Mouse (Mus musculus): ENCODE results near the gene Map3k9. TPM values are rescaled to one million over a fixed set of nuclear protein-coding genes. Genes with fewer than 3 reads are reported as not detected.

Map3k9 gene
- total RNA-seq, 2 experiments from 2014 or later: 1.2 to 3.4 TPM

DNA sequence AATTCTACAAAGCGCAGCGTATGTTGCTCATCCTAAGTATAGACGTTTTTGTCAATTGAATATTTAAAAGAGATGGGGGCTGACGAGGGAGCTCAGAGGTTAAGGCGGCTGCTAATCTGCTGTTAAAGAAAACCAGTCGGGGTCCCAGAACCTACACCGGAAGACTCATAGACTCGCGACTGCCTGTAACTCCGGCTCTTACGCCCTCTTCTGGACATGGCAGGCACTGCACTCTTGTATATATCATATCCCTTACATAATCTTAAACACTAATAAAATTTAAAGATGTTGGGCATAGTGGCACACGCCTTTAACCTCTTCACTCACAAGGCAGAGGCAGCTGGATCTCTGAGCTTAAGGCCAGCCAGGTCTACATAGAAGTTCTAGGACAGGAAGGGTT, 6.3 kb upstream of the Map3k9 start:
- no peak for DNase-seq

DNA sequence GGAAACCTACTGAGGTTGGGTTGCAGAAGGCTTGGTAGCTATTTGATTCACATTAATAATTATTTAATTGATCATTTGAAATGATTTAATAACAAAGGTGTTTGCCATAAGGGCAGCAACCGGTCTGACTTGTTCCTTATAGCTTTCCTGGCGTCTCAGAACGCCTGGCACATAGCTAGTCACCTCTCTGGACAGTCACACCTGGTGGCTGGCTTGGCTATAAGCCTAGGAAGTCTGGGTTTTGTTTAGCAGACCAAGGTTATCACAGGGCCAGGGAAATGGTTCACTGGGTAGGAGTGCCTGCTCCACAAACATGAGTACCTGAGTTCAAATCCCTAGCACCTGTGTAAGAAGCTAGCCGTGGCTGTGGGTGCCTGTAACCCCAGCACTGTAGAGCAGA, 2.3 kb upstream of the Map3k9 start:
- no peak for DNase-seq

DNA sequence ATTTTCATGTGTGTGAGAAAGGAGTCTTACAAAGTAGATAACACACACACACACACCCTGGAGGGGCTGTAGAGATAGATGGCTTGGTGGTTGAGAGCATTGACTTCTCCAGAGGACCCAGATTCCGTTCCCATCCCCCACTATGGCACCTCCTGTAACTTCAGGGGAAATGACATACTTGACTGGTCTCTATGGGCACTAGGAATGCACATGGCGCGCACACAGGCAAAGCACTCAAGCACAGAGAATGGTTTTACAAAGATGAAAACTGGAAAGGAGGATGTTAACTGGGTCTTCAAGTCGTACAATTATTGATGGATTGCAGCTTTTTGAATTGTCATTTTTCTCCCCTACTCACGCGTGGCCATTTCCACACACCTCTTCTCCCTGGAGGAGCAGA, 1.6 kb upstream of the Map3k9 start:
- no peak for DNase-seq

DNA sequence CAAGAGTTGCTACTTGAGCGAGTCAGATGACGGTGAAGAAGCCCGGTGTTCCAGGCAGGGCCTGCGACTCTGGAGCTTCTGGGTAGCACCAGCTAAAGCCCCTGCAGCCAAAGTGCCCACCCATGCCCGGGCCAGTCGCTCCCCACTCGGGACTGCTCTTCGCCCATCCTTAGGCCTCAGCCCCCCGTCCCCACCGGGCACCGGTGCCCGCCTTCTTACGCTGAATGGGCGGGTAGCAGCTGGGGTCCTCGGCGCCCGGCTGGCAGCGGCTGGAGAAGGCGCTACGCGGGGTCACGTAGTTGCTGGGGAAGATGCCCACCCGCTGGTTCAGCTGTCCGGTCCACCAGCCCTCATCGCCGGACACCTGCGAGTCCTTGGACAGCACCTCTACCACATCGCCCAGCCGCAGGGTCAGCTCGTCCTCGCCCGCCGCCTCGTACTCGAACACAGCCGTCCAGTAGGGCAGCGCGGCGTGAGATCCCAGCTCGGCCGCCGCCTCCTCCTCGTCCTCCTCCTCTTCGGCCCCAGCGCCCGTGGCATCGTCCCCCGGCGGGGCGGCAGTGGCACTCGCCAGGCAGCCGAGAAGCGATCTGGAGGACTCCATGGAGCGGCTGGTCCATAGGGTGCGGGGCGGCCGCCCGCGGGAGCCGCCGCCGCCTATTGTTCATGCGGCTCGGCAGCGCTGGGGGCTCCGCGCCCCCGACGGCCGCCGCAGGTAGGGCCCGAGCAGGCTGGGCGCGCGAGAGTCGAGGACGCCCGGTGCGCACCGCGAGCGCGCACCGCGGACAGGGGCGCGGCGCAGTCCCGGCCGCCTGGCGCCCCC, 493 bp downstream of the Map3k9 start:
- DNase-seq: peak; percentile 27 to 57

DNA sequence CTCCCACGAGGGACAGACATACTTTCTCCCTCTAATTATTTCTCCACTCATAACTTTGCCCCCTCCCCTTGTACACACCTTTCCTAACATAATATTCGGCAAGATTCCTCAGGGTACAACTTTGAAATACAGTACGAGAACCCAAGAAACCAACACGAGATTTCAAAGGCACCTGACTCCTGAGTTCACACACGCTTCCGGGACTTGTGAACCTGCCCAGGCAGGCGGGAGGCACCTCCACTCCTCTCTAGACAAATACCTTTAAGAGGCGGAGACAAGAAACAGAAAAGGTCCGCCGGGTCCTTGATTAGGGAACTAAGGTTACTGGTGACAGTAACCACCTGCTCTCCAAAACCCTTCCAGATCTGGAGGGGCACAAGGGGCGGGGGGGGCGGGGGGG, 1.1 kb downstream of the Map3k9 start:
- no peak for DNase-seq

DNA sequence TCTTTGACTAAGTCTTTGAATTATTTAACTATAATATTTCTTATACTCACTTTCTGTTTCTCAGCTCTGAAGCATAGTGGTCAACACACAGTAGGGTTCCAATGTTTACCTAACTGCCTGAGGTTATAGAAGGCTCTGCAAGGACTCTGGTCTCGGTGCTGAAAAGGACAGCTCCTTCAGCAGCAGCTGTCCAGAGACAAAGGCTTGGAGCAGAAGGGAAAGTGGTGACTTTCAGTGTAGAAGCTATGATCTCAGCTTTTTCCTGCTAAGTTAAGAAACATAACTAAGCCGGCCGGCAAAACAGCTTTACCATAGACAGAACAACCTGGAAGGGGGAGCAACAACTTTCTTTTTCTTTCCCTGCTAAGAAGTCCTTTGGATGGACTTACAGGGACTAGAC, 4.8 kb downstream of the Map3k9 start:
- DNase-seq: peak; percentile 37 to 63

DNA sequence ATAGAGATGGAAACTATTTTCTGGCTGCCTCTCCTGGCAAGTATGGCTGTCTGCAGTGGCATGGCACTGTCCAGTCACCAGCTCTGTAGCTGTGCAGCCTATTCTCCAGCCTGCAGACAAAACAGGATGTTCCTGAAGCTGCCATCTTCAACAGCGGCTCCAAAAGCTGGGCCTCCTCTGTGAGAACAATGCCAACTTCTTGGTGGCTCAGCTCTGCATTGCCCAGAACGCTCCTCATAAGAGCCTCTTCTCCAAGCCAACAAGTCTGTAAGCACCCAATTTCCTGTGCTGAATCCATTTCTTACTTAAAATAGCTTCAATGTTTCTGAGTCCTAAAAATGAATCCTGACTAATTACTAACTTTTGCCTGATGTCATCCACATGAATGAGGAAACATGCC, 5.3 kb downstream of the Map3k9 start:
- DNase-seq: no peak

DNA sequence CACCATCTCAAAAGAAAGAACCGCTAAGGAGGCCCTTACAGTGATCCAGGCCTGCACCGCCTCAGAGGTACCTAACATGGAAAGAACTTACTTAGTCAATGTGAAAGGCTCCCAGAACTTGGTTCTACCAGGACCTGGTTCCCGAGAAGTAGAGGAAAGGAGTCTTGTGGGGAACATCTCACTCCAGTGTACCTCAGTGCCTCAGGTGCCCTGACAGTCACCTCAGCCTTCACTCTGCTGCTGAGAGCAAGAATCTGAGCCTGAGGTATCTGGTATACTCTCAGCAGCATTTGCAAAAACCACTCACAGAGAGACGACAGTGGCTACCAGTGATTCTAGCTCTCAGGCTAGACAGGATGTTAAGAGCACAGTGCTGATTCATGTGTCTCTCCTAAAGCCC, 6.8 kb downstream of the Map3k9 start:
- DNase-seq: no peak

DNA sequence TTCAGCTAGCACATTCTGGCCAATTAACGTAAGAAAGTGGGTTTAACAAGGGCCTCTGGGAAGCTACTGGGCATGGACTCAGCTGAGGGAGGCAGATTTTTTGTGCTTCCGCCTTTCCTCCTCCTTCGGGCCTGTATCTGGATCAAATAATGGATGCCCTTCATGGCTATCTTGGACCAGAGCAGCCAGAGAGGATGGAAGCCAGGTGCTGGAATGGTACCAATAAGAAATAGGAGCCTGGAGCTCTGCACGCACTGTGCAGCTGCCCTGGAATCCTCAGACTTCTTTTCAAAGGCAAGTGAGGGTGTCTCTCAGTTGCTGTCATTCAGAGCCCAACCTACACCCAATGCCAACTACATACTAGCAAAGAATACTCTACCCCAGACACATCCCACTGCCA, 11.5 kb downstream of the Map3k9 start:
- DNase-seq: no peak

DNA sequence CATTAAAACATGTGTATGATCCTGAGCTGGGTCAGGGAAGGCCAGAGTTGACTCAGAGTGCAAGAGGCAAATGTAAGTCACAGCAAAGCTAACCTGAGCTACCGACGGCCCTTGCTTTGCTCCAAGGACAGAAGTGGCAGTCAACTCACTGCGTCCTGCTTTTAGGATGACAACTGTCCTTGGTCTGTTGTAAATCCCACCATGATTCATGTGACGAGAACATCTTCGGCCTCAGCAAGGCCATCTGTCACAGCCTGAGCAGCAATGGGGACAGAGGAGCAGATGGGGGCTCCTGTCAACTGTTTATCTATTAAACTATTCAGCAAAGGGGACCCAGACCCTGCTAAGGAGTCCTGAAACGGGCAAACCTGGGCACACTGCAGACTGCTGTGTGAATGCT, 15.6 kb downstream of the Map3k9 start:
- DNase-seq: peak; percentile 47 to 58

DNA sequence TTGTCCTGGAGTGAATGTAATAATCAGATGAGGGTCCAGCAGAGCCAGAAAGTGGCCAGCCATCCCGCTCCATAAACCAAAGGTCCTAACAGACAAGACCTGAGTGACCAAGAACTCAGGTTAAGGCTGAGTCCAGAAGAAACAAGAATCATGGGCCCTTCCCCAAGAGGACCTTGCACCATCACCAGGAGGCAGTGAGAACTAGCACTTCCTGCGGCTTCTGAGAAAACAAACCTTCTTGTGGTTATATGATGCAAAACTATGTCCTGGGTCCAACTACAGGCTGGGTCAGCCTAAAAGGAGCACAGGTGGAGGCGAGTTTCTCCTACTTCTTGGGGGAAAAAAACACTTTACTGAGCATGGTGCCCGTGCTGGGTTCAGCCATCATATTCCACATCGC, 16.6 kb downstream of the Map3k9 start:
- no peak for DNase-seq

DNA sequence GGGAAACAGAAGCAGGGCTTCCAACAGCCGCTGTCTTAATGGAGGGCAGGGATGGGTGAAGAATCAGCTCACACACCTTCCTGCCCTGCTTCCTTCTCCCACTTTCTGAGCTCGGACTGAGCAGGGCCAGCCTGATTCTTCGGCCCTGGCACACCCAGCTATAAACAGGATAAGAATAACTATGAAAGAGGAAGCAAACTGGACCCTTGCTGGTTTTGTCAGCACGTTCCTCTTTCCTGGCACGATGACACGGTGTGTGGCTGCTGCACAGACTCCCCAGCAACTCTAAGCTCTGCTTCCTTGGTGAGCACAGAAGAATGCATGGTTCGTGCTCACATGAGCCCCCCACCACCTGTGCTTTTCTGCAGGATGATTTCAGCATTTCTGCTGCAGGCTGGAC, 26.3 kb downstream of the Map3k9 start:
- no peak for DNase-seq

DNA sequence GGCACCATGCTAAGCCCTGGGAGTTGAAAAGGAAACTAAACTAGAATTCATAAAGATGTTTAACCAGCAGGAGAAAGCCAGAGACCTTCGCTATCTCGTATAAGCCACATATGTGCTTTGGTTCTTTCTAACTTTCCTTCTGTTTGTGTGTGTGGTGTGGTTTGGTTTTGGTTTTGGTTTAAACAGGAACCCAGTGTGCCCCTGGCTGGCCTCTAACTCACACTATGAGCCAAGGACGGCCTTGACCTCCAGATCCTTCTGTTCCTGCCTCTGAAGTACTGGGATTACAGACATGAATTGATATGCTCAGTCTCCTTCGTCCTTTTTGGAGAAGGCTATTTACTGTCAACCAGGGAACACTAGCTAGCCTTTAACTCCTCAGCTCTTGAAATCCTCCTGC, 29.9 kb downstream of the Map3k9 start:
- DNase-seq: peak; percentile 66 to 71

DNA sequence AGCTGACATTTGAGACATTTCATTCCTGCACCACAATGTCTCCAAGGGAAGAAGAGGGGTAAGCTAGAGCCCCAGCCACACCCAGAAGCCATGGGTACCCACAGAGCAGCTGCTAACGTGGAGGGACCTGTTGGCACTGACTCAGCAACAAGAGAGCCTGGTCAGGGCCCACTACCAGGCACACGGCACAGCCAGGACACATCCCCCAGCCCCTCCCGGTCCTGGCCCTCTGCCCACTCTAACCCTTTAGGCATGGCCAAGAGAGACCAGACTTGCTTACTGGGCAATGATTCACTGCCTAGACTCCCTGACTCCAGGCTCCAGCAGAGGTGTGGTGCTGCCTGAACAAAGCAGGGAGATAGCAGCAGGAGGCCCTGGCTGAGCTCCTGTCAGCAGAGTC, 32.1 kb downstream of the Map3k9 start:
- DNase-seq: peak in 1 of 2 experiments; percentile 26

DNA sequence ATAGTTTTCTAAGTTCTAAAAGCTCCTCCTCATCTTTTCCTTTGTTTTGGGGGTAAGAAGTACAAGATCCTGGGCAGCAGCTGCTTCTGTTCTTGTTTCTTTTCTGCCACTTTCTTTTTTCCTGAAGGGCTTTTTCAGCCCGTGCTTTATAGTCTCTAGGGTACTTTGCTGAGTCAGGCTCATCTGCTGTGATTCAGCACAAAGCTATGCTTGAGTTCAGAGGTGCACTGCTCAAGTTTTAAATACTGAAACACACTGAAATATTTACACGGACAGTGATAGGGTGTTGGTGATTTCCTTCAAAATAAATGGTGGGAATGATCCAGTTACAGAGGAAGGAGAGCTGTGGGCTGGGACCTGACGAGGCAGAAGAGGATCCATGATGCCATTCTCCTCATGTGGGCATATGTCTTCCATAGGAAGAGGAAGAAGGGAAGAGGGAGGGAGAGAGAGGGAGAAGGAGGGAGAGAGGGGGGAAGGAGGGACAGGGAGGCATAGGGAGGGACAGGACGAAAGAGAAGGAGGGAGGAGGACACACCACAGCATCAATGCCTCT, 32.9 kb downstream of the Map3k9 start:
- peak in 1 of 2 experiments; percentile 38 for DNase-seq

DNA sequence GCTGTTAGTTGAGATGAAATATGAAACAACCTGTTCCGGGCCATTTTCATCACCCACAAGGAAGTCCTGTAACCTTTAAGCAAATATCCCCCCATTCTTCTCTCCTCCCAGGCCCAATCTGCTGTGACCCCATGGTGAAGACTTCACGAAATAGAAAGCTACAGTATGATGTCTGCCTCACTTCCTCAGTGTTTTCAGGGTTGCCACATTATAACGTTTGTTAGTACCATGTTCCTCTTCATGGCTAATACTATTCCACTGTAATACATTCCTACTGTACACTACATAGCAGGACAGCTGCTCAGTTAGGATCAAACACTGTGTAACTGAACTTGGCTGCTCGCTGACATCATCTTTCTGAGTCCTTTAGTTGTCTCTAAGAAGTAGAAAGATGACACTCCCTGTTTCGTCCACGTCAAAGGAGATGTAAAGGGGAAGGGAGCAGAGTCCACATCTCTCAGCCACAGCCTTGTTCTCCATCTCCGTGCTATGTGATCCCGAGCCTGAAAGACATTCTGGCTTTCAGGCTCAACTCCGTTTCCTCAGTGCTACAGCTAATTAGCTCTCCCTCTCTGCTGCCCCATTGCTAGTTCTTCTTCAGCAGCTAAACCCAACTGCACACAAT, 34.5 kb downstream of the Map3k9 start:
- no peak for DNase-seq

DNA sequence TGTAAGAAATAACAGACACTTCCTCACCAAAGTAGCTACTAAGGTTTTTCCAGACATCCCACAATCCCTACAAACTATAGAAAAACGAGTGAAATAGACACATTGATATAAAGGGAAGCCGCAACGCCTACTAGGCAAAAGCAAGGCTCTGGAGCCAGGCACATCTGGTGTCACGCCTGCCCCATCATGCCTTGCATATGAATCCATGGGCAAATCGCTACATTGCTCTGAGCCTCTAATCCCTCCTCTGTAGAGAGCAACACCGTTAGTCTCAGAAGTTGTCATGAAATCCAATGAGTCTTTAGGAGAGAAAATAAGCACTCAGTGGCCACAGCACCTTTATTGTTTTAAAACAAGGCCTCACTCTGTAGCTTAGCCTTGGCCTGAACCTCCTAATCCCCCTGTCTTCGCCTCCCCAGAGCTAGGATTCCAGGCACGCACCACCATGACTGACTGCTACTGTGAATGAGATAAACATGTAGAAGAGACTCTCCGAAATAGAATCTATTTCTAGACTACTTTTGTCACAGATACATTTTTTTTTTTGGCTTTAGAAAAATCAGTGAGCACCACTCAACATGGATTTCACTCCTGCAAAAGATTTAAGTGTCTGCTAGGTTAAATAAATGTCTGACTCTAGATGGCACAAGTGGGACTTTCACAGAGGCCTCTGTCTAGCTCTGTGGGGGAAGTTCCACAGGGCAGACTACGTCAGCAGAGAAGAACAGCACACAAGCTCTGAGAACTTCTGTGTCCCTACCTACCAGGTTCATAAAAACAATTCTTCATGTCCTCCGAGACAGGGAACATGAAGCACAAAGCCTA, 45.5 kb downstream of the Map3k9 start:
- no peak for DNase-seq

DNA sequence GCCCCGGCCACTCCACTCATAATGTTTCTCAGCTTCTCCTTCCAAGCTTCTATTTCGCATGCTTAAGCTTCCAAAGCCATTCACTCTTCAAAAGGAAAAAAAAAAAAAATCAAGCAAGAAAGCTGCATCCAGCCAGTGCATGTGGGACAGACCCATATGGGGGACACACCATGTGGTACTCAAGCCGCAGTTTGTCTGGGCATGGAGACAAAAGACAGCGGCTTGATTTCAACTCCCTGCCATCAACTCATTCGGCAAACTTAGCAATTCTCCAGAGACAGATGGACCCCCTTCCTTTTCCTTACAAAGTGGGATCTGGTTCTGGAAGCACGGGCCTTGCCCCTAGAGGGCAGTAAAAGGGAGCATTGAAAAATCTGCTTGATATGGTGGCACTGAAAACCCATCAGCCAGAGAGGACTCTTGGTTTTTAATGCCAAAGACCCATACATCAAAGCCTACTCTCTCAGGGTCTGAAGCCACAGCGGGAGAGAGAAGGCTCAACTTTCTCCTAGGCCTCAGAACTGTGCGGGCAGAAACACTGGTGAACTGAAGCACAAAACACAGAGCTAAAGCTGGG, 54.6 kb downstream of the Map3k9 start:
- no peak for DNase-seq

DNA sequence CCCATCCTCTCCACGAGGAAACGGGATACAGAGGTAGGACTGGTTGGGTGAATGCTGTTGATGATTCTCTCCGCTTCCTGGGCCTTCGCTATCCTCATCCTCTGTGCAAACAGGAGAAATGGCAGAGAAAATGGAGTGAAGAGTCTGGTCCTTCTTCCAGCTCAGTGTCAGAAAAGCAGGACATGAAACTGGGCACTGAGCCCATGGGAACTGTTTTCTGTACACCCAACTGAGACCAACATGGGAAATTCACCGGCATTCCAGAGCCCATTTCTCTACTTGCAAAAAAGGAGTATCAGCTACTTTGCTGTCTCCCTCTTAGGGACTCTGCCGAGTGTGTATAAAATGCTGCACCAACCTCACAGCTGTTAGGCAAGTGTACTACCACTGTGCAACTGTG, 56.2 kb downstream of the Map3k9 start:
- DNase-seq: no peak

DNA sequence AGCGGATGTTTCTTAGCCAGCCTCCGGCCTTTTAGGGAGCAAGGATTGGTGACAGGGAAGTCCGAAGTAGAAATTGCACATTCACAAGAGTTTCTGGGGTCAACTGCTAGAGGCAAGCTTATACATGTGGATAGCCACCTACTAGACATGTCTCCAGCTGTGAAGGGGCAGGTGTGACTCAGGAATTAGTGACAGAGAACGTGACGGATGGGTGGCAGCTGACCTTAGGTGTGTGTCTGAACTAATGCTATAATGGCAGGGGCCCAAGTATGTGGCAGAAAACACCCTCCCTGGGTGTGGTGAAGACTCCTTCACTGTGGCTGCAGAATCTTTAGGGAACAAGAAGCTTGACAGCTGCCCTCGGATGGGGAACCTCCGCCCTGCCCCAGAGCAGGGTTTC, 57.6 kb downstream of the Map3k9 start:
- DNase-seq: no peak

DNA sequence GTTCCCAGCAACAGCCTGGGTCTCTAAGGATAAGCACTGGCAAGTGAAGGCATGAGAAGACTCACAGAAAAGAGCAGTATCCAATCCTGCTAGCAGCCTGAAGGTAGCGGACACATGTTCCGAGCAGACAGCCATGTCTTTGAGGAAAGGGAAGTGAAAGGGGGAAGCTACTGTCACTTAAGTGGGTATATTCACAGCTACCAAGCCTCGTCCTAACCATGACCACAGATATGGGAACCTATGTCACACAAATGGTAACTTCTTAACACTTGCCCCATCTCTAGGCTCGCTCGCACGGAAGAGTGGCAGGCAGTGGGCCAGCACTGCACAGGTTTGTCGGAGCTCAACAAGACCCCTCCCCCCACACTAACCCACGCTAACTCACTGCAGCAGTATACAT, 61.3 kb downstream of the Map3k9 start:
- DNase-seq: no peak

DNA sequence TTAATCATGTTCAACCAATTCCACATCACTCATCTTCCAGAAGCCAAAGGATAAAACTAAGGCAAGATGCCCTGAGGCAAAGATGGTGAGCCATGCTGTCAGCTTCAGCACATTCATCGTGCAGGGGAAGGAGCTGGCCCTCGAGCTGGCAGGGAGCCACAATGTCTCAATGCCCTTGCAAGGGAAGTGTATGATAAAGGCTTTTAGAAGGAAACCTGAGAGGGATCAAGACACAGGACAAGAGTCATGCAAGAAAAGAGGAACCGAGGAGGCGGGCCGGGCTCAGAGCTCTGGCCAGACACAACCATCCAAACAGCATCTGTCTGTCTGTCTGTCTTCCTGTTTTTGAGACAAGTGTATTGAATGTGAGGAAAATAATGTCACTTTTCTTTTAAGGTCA, 61.8 kb downstream of the Map3k9 start:
- DNase-seq: peak; percentile 50
